Mouse (Mus musculus): Measurements from ENCODE around the gene Pisd. TPM values are rescaled to one million over a fixed set of nuclear protein-coding genes. Genes with fewer than 3 reads are reported as not detected.
"Not testable (repeated sequence)": the region's sequence is repeated elsewhere in the genome, so short reads cannot be mapped to it uniquely, and the experiment has no call there.

The Pisd gene
- polyA plus RNA-seq, 1 experiment from 2014 or later, result 56.4 TPM

DNA sequence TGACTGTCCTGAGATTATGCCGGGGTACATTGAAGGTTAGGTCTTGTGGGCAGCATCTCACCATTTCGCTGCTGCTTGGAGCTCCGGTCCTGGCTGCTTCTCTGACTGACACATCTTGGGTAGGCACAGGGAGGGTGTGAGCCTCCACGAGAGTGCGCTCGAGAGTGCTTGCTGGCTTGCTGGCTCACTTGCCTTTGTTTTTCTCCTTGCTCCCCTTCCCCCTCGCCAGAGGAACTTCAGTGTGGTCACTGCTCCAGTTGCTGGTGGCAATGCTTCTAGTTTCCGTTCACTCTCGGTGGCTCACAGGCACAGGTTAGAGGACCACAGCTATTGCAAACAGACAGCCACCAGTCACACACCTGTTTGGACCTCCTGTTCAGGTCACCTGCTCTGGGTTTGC lies 43.3 kb downstream of the Pisd start:
- no peaks in the 10 kb centered on the region for H3K27me3 ChIP-seq
- WGBS, result 54% methylated on average over 9 of the region's 9 CpGs
- H3K36me3 ChIP-seq, result 0 out of 2 replicates have a peak, but pooled peaks cover 6% of the 10 kb centered on the region
- no peak overlapping the region for H3K9ac ChIP-seq
- H3K4me2 ChIP-seq, result no peak overlapping the region
- no peak overlapping the region for H3K4me3 ChIP-seq
- H3K9me3 ChIP-seq, result no peaks in the 10 kb centered on the region
- ATAC-seq (ENCODE audit: insufficient number of reproducible peaks, insufficient read depth, low FRiP score, low TSS enrichment, low read depth), result no peak
- no peak overlapping the region for H3K27ac ChIP-seq
- peaks cover 15% of the 10 kb centered on the region for H3K4me1 ChIP-seq

GRCm38 (mm10) chr5:32741377-32741776 lies 44.1 kb downstream of the Pisd start:
- not testable (repeated sequence) for H3K36me3 ChIP-seq; H3K9me3 ChIP-seq; H3K9ac ChIP-seq; ATAC-seq (ENCODE audit: insufficient number of reproducible peaks, insufficient read depth, low FRiP score, low TSS enrichment, low read depth); H3K4me3 ChIP-seq; H3K27me3 ChIP-seq; H3K4me2 ChIP-seq; H3K27ac ChIP-seq
- peaks cover 12% of the 10 kb centered on the region for H3K4me1 ChIP-seq
- WGBS, result 84% methylated on average over 4 of the region's 4 CpGs

GRCm38 (mm10) chr5:32740850-32741249 lies 44.6 kb downstream of the Pisd start:
- H3K36me3 ChIP-seq, result peaks cover 11% of the 10 kb centered on the region; the same call in 1 of the 2 replicates
- WGBS, result 85% methylated on average over 8 of the region's 8 CpGs
- not testable (repeated sequence) for H3K27ac ChIP-seq; H3K9me3 ChIP-seq; H3K4me2 ChIP-seq; H3K4me1 ChIP-seq; ATAC-seq (ENCODE audit: insufficient number of reproducible peaks, insufficient read depth, low FRiP score, low TSS enrichment, low read depth); H3K4me3 ChIP-seq; H3K27me3 ChIP-seq; H3K9ac ChIP-seq

GRCm38 (mm10) chr5:32740138-32740537 lies 45.3 kb downstream of the Pisd start:
- ATAC-seq (ENCODE audit: insufficient number of reproducible peaks, insufficient read depth, low FRiP score, low TSS enrichment, low read depth), result no peak
- Histone ChIP-seq H3K4me2 (no peak overlapping the region), H3K36me3 (peaks cover 19% of the 10 kb centered on the region), H3K27me3 (no peaks in the 10 kb centered on the region), H3K9ac (no peak overlapping the region), H3K9me3 (no peaks in the 10 kb centered on the region), H3K4me3 (no peak overlapping the region), H3K4me1 (peaks cover 8% of the 10 kb centered on the region), H3K27ac (no peak overlapping the region)
- 94% methylated on average over 3 of the region's 3 CpGs for WGBS

- H3K27me3 ChIP-seq; H3K9me3 ChIP-seq; H3K4me3 ChIP-seq; H3K4me2 ChIP-seq; H3K4me1 ChIP-seq; H3K27ac ChIP-seq; H3K9ac ChIP-seq; ATAC-seq (ENCODE audit: insufficient number of reproducible peaks, insufficient read depth, low FRiP score, low TSS enrichment, low read depth): not testable (repeated sequence)
- H3K36me3 ChIP-seq, result peaks cover 30% of the 10 kb centered on the region
- 91% methylated on average over 3 of the region's 3 CpGs for WGBS
Measured at GRCm38 (mm10) chr5:32736770-32737169, 48.7 kb downstream of the Pisd start.

DNA sequence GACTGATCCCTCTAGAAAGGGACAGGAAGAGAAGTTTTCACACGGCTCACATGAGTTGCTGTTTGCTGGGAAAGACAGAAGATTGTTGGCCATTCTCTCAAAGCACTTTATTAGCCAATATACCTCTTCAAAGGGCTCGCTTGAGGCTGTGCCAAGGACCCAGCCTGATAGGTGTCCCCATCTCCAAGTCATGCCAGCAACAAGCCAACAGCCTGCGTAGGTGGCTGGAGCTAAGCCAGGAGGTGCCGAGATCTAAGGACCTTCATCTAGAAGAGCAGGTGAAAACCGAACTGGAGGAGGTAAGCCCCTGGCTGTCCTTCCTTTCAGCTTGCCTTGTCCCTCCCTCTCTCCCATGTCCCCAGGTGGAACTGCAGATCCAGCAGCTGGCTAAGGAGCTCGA lies 49.7 kb downstream of the Pisd start:
- H3K9ac ChIP-seq, result no peak overlapping the region
- H3K27ac ChIP-seq, result no peak overlapping the region
- 92% methylated on average over 6 of the region's 6 CpGs for WGBS
- no peak for ATAC-seq (ENCODE audit: insufficient number of reproducible peaks, insufficient read depth, low FRiP score, low TSS enrichment, low read depth)
- peaks cover 3% of the 10 kb centered on the region; the same call in 1 of the 2 replicates for H3K9me3 ChIP-seq
- no peaks in the 10 kb centered on the region for H3K27me3 ChIP-seq
- H3K36me3 ChIP-seq, result peaks cover 30% of the 10 kb centered on the region
- H3K4me3 ChIP-seq, result no peak overlapping the region
- no peaks in the 10 kb centered on the region for H3K4me1 ChIP-seq
- H3K4me2 ChIP-seq, result no peak overlapping the region

- ATAC-seq (ENCODE audit: insufficient number of reproducible peaks, insufficient read depth, low FRiP score, low TSS enrichment, low read depth); H3K4me3 ChIP-seq; H3K9me3 ChIP-seq; H3K9ac ChIP-seq; H3K4me2 ChIP-seq; H3K27me3 ChIP-seq; H3K27ac ChIP-seq; H3K4me1 ChIP-seq: not testable (repeated sequence)
- 96% methylated on average over 6 of the region's 6 CpGs for WGBS
- H3K36me3 ChIP-seq, result peaks cover 30% of the 10 kb centered on the region
Measured at GRCm38 (mm10) chr5:32733892-32734291, 51.6 kb downstream of the Pisd start.

DNA sequence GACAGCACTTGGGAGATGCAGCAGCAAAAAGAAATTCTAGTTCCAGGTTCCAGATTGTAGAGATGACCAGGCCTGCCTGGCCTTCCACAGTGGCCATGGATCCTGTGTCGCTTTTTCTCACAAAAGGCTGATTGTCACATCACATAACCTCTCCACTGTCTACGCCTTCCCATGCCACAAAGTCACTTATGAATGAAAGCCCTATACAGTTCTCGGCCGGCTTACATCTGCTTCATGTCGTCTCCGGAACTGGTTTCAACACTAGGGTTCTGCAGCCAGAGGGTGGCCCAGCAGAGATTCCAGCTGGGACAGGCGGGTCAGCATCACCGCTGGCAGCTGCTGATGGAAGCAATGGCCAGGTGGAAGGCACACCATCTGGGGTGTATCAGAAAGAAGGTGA lies 56.6 kb downstream of the Pisd start:
- no peaks in the 10 kb centered on the region for H3K27me3 ChIP-seq
- H3K27ac ChIP-seq, result no peak overlapping the region
- no peaks in the 10 kb centered on the region for H3K4me1 ChIP-seq
- ATAC-seq (ENCODE audit: insufficient number of reproducible peaks, insufficient read depth, low FRiP score, low TSS enrichment, low read depth), result no peak
- no peak overlapping the region for H3K4me2 ChIP-seq
- WGBS, result 79% methylated on average over 8 of the region's 8 CpGs
- no peak overlapping the region for H3K9ac ChIP-seq
- H3K36me3 ChIP-seq, result peaks cover 6% of the 10 kb centered on the region; the same call in 1 of the 2 replicates
- no peak overlapping the region for H3K4me3 ChIP-seq
- H3K9me3 ChIP-seq, result no peaks in the 10 kb centered on the region

- no peak overlapping the region for H3K27ac ChIP-seq
- no peak overlapping the region for H3K4me3 ChIP-seq
- WGBS, result 83% methylated on average over 7 of the region's 7 CpGs
- peaks cover under 1% of the 10 kb centered on the region; the same call in 1 of the 2 replicates for H3K36me3 ChIP-seq
- ATAC-seq (ENCODE audit: insufficient number of reproducible peaks, insufficient read depth, low FRiP score, low TSS enrichment, low read depth), result no peak
- H3K27me3 ChIP-seq, result no peaks in the 10 kb centered on the region
- H3K9ac ChIP-seq, result no peak overlapping the region
- H3K9me3 ChIP-seq, result no peaks in the 10 kb centered on the region
- H3K4me2 ChIP-seq, result no peak overlapping the region
- no peaks in the 10 kb centered on the region for H3K4me1 ChIP-seq
Measured at GRCm38 (mm10) chr5:32728300-32728699, 57.1 kb downstream of the Pisd start.

DNA sequence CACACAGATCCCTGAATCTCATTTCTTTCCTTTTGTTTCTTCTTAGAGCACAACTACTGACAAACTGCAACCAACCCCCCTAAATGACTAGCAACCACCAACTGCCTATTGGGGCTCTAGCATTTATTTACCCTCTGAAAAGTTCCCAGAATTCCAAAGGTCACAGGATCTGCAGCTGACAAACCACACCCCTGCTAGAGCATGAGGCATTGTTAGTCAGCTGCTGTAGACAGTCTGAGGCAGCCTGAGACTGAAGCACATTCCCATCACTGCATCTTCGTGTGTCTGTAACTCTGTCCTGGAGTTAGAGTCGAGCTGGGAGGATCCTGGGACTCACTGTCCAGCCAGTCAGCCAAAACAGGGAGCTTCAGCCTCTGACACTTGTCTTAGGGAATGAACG lies 60.0 kb downstream of the Pisd start:
- not testable (repeated sequence) for H3K9ac ChIP-seq; H3K4me2 ChIP-seq; H3K4me1 ChIP-seq; H3K36me3 ChIP-seq; H3K27me3 ChIP-seq; H3K4me3 ChIP-seq; H3K27ac ChIP-seq; H3K9me3 ChIP-seq; ATAC-seq (ENCODE audit: insufficient number of reproducible peaks, insufficient read depth, low FRiP score, low TSS enrichment, low read depth)
- WGBS, result 72% methylated on average over 3 of the region's 3 CpGs

DNA sequence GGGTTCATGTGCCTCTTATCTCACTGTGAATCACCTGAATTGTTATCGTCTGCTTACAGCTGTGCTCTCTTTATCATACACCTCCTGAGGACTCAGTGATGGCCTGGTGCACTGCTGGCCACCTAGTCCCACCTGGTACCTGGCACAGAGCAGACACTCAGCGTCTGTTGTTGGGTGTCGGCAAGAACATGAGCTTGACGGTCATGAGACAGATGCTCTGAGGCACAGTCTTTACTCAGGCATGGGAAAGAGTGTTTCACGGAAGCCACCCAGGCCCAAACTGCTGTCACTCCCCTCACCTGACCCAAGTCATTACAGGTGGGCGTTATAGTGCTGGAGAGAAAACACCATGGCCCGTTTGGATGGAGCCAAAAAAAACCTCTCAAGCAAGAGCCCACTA lies 61.5 kb downstream of the Pisd start:
- H3K4me2 ChIP-seq, result no peak overlapping the region
- no peaks in the 10 kb centered on the region for H3K9me3 ChIP-seq
- H3K4me1 ChIP-seq, result no peaks in the 10 kb centered on the region
- H3K9ac ChIP-seq, result no peak overlapping the region
- WGBS, result 78% methylated on average over 7 of the region's 7 CpGs
- ATAC-seq (ENCODE audit: insufficient number of reproducible peaks, insufficient read depth, low FRiP score, low TSS enrichment, low read depth), result no peak
- H3K27ac ChIP-seq, result no peak overlapping the region
- H3K4me3 ChIP-seq, result no peak overlapping the region
- no peaks in the 10 kb centered on the region for H3K36me3 ChIP-seq
- H3K27me3 ChIP-seq, result no peaks in the 10 kb centered on the region

- H3K4me2 ChIP-seq; H3K27me3 ChIP-seq; H3K4me1 ChIP-seq; ATAC-seq (ENCODE audit: insufficient number of reproducible peaks, insufficient read depth, low FRiP score, low TSS enrichment, low read depth); H3K27ac ChIP-seq; H3K36me3 ChIP-seq; H3K9ac ChIP-seq; H3K4me3 ChIP-seq; H3K9me3 ChIP-seq: not testable (repeated sequence)
- 79% methylated on average over 8 of the region's 8 CpGs for WGBS
Measured at GRCm38 (mm10) chr5:32722711-32723110, 62.7 kb downstream of the Pisd start.

GRCm38 (mm10) chr5:32722263-32722662 lies 63.2 kb downstream of the Pisd start:
- no peak overlapping the region for H3K4me3 ChIP-seq
- 68% methylated on average over 7 of the region's 7 CpGs for WGBS

More at GRCm38 (mm10) chr5:32722263-32722662, 63.2 kb downstream of the Pisd start:
- no peaks in the 10 kb centered on the region for H3K9me3 ChIP-seq
- H3K4me2 ChIP-seq, result no peak overlapping the region
- H3K27ac ChIP-seq, result no peak overlapping the region
- H3K4me1 ChIP-seq, result no peaks in the 10 kb centered on the region
- H3K36me3 ChIP-seq, result no peaks in the 10 kb centered on the region
- H3K9ac ChIP-seq, result no peak overlapping the region
- no peaks in the 10 kb centered on the region for H3K27me3 ChIP-seq
- no peak for ATAC-seq (ENCODE audit: insufficient number of reproducible peaks, insufficient read depth, low FRiP score, low TSS enrichment, low read depth)

All from embryonic facial prominence, embryonic 13.5 days (tissue).